Mouse (Mus musculus) right cerebral cortex, postnatal 14 days (tissue): ENCODE measurements at regions not wholly inside any gene's neighbourhood (a gene's known extent, or its start where the extent isn't known, plus 50 kb on each side); places are given as distances from the start of the nearest gene placed in this dataset.

Experiments
- DNase-seq: peaks from one replicate; pipeline ENCODE4 v3.0.0; 2022

- DNase-seq: no peak
These were observed 606.5 kb upstream of the Celf2 start for GRCm38 (mm10) chr2:8115891-8116290.

- DNase-seq: no peak
These were observed 603.2 kb upstream of the Celf2 start for GRCm38 (mm10) chr2:8112361-8113073.

DNA sequence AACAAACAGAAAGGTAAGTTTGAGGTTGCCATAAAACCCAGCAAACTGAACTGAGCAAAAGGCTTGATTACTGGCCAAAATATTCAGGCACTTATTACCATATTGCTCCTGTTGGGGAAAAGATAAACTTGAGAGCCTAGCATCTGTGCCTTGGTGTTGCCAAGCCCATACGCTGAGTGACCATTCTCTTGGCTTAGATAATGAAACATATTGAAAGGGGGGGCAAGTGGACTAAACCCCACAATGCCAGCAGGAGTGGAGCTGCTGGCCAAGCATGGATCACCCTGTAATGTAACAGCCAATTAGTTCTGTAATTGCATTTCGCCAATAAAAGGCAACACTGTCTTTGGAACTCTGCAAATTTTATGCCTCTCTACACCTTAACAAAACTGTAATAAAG lies 584.8 kb upstream of the Celf2 start:
- no peak for DNase-seq

- no peak for DNase-seq
These were observed 558.5 kb upstream of the Celf2 start for GRCm38 (mm10) chr2:8067901-8068300.

DNA sequence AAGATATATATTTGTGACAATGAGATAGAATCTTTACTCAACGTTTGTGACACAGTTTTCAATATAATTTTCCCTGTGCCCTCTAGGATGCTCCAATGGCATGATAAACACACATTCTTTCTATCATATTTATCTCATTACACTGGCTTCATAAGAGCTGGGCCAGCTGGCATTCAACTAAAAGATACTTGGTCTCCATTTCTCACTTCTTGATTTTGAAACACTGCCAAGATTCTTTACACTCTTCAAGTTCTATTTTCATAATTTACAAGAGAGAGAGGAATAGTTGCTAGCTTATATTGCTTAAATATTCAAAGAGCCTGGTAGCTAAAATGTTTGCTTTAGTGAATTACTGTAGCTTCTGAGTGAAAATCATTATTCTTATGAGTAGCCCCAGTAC lies 552.3 kb upstream of the Celf2 start:
- no peak for DNase-seq

GRCm38 (mm10) chr2:8029212-8029611 lies 519.8 kb upstream of the Celf2 start:
- no peak for DNase-seq

GRCm38 (mm10) chr2:8027571-8027970 lies 518.2 kb upstream of the Celf2 start:
- no peak for DNase-seq

DNA sequence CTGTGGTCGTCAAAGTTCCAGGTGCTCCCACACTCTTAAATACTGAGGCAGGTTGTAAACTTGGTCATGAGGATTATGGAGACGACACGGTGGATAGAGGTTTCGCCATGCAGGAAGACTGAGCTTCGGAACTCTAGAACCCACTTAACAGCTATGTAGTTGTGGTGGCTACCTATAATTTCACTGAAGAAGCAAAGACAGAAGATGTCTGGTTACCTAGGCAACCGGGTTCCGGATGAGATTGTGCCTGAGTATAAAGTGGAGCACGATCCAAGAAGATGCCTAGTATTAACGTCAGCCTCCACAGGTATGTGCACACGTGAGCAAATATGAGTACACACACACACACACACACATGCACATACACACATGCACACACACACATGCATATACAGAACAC lies 517.3 kb upstream of the Celf2 start:
- peak; percentile 8 for DNase-seq

- DNase-seq: no peak
These were observed 513.3 kb upstream of the Celf2 start for GRCm38 (mm10) chr2:8022651-8023050.

GRCm38 (mm10) chr2:8022043-8022442 lies 512.7 kb upstream of the Celf2 start:
- DNase-seq: no peak

- peak; percentile 30 for DNase-seq
These were observed 503.5 kb upstream of the Celf2 start for GRCm38 (mm10) chr2:8012826-8013225.

GRCm38 (mm10) chr2:7999444-7999843 lies 490.1 kb upstream of the Celf2 start:
- DNase-seq: no peak

- no peak for DNase-seq
These were observed 465.1 kb upstream of the Celf2 start for GRCm38 (mm10) chr2:7974471-7974870.

DNA sequence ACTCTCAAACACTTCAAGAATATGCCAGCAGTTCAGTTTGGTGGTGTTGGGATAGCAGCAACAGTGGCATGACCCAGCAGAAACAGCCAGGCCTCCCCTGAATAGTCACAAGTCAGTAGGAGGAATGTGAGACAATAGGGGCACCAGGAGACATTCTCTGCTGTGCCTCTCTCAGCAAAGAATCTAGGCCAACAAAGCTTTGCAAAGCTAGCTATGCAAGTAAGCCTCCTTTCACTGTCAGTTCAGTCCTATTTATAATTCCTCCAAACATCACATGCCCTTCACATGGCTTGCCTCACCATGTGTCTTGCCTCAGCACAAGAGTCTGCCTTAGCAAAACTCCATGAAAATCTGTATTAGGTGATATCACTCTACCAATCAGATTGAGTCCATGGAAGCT lies 454.1 kb upstream of the Celf2 start:
- no peak for DNase-seq

DNA sequence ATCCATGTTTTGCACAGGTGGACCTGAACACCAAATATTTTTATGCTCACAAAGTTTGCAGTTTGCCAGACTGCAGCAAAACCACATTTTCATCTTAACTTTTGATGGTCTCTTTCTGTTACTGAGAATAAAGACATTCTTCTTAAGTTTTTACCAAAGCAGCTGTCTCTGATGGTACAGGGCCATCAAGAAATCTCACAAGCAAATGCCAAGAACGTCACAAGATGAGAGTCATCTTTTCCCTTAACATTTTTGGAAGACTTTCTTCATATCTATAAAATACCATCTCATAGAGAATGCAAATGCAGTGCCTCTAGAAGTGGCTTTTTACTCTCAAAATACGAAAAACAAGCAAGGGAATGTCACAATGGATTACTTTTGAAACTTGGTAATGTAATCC lies 444.8 kb upstream of the Celf2 start:
- no peak for DNase-seq

GRCm38 (mm10) chr2:7952846-7953245 lies 443.5 kb upstream of the Celf2 start:
- no peak for DNase-seq

DNA sequence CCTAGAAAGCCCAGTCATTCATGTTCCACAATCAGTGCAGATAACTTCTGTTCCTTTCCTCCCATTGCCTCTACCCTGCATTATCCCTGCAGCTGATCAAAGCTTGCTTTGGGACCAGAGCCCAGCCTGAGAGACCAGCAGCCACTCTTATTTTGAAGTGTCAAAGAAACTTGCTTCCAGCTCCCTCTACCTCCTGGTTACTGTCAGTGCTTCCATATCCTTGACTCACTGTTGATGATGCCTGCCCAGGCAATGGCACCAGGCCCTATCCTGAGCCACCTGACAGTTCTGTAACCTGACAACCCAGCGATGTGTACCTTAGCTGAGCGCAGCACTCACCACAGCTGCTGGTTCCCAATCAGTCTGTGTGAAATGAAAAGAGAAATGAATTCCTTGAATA lies 435.6 kb upstream of the Celf2 start:
- peak; percentile 11 for DNase-seq

GRCm38 (mm10) chr2:7933617-7934016 lies 424.3 kb upstream of the Celf2 start:
- no peak for DNase-seq

GRCm38 (mm10) chr2:7906271-7906670 lies 396.9 kb upstream of the Celf2 start:
- DNase-seq: no peak

GRCm38 (mm10) chr2:7893787-7894186 lies 384.4 kb upstream of the Celf2 start:
- no peak for DNase-seq
